Mouse (Mus musculus) midbrain, embryonic 14.5 days (tissue): Measurements from ENCODE around the gene Fam102b. TPM values are rescaled to one million over a fixed set of nuclear protein-coding genes. Genes with fewer than 3 reads are reported as not detected.

Experiments
- ATAC-seq: fragments of 200-750 bp; cut with Nextera tagmentation; 2 replicates; pipeline ENCODE4 v1.8.0; 2017; ENCODE audit warnings: moderate number of reproducible peaks, moderate library complexity; ENCODE audit not compliant: low FRiP score, low TSS enrichment
- DNase-seq: peaks from one replicate; pipeline ENCODE4 v3.0.0-alpha.2; 2015
- H3K27ac ChIP-seq: fragments of 300-500 bp; sonication (generic); replicated peaks from 2 replicates; pipeline ENCODE4 v1.5.1; 2014; ENCODE audit warnings: mild to moderate bottlenecking, low read depth, low read length, moderate library complexity
- H3K27me3 ChIP-seq: fragments of 300-500 bp; sonication (generic); 2 replicates; pipeline ENCODE4 v1.6.1; 2014; ENCODE audit warnings: low read length, control low read depth, mixed read lengths; ENCODE audit not compliant: control insufficient read depth, insufficient read depth
- H3K36me3 ChIP-seq: fragments of 300-500 bp; sonication (generic); 2 replicates; pipeline ENCODE4 v1.6.1; 2014; ENCODE audit warnings: low read length, control low read depth; ENCODE audit not compliant: control insufficient read depth, insufficient read depth
- H3K4me1 ChIP-seq: fragments of 300-500 bp; sonication (generic); 2 replicates; pipeline ENCODE4 v1.6.1; 2014; ENCODE audit warnings: mild to moderate bottlenecking, antibody characterized with exemption, low read length, control low read depth; ENCODE audit not compliant: control insufficient read depth, insufficient read depth
- H3K4me2 ChIP-seq: fragments of 300-500 bp; sonication (generic); 2 replicates; pipeline ENCODE4 v1.6.1; 2014; ENCODE audit warnings: mild to moderate bottlenecking, low read length, moderate library complexity
- H3K4me3 ChIP-seq: fragments of 300-500 bp; sonication (generic); replicated peaks from 2 replicates; pipeline ENCODE4 v1.5.1; 2014; ENCODE audit warnings: low read depth, low read length
- H3K9ac ChIP-seq: fragments of 300-500 bp; sonication (generic); replicated peaks from 2 replicates; pipeline ENCODE4 v1.6.1; 2014; ENCODE audit warnings: mild to moderate bottlenecking, low read length, moderate library complexity
- H3K9me3 ChIP-seq: fragments of 300-500 bp; sonication (generic); 2 replicates; pipeline ENCODE4 v1.6.1; 2016; ENCODE audit warnings: low read length, control low read depth, mixed read lengths; ENCODE audit not compliant: control insufficient read depth
- WGBS: fragments of 180-500 bp; shearing (Covaris S2); extraction: QIAGEN DNeasy Blood & Tissue Kit; methylation state at CpG from one replicate; pipeline ENCODE4 v1.1.7; 2014; 5-methylcytosine and 5-hydroxymethylcytosine counted together
- polyA plus RNA-seq: library from polyadenylated mRNA; unstranded; fragments of >200 nt; fragmentation: Nextera tagmentation; extraction: Ambion mirVana; gene quantifications from 2 replicates; pipeline ENCODE4 v1.2.1, GENCODE M21; 2014

Gene Fam102b
- polyA plus RNA-seq, 1 experiment from 2014 or later = 19.6 TPM

DNA sequence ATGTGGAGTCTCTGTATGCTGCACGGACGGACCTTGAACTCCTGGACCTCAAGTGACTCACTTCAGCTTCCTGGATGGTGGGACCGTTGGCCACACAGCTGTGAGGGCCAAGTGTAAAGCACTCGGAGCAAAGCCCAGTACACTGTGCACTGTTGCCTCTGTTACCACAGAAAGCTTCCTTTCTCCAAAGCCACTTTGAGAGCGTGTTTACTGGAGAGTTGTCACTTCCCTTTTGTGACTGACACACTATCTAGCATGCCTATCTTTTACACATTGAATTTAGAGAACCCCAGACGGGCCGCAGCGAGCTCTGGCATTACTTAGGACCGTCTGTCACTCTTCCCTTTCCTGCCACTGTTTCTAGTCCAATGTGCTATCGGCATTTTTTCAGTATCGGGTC is 30.1 kb downstream of the Fam102b start:
- Histone ChIP-seq H3K27ac (no peak overlapping the region), H3K9ac (no peak overlapping the region), H3K4me2 (no peak overlapping the region), H3K9me3 (no peaks in the 10 kb centered on the region), H3K36me3 (peaks cover 13% of the 10 kb centered on the region), H3K27me3 (no peaks in the 10 kb centered on the region), H3K4me3 (no peak overlapping the region), H3K4me1 (no peaks in the 10 kb centered on the region)
- no peak for ATAC-seq
- no peak for DNase-seq
- WGBS = 91% methylated on average over 11 of the region's 11 CpGs

DNA sequence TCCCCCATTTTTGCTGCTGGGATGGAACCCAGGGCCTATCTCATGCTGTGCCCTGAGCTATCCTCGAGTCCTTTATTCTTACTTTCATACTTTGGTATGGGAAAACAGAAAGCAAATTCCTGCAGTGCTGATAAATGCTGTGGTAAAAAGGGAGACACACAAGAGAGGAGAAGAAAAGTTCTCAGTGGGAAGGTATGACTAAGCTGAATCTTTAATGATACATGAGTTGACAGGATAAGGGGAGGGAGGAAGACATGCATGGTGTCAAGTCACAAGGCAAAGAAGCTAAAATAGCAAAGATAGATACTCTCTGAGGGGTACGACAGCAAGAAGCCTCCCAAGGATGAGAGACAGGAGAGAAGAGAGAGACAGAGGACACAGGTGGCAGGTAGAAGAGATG is 32.0 kb downstream of the Fam102b start:
- ATAC-seq (no peak), DNase-seq (no peak)
- 92% methylated on average over 2 of the region's 2 CpGs for WGBS
- H3K4me2 ChIP-seq = no peak overlapping the region
- H3K9ac ChIP-seq = no peak overlapping the region
- no peaks in the 10 kb centered on the region for H3K27me3 ChIP-seq
- H3K27ac ChIP-seq = no peak overlapping the region
- no peaks in the 10 kb centered on the region for H3K9me3 ChIP-seq
- H3K4me3 ChIP-seq = no peak overlapping the region
- H3K4me1 ChIP-seq = no peaks in the 10 kb centered on the region
- peaks cover 22% of the 10 kb centered on the region; the same call in 1 of the 2 replicates for H3K36me3 ChIP-seq

DNA sequence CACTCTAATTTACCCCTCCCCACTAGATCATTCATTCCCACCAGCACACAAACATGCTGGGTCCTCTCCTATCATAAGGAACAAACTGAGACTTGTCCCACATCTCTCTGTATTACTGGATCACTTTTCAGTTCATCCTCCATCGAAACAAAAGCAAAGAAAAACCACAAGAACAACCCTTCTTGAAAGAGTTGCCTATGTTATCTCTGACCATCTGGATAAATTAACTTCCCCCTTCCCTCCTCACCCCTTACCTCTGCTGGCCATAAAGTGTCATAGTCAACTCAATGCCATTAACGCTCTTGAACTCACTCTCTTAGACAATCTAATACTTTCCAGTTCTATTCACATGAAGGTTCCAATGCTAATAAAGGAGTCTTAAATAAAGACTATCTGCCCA is 32.9 kb downstream of the Fam102b start:
- H3K4me1 ChIP-seq = no peaks in the 10 kb centered on the region
- no peak for ATAC-seq
- no peaks in the 10 kb centered on the region for H3K27me3 ChIP-seq
- H3K4me3 ChIP-seq = no peak overlapping the region
- WGBS = 98% methylated on average over 2 of the region's 2 CpGs
- peaks cover 24% of the 10 kb centered on the region; the same call in 1 of the 2 replicates for H3K36me3 ChIP-seq
- DNase-seq = no peak
- H3K9me3 ChIP-seq = no peaks in the 10 kb centered on the region
- H3K27ac ChIP-seq = no peak overlapping the region
- H3K9ac ChIP-seq = no peak overlapping the region
- H3K4me2 ChIP-seq = no peak overlapping the region

- ATAC-seq (no peak), DNase-seq (no peak)
- H3K4me3 ChIP-seq = no peak overlapping the region
- no peaks in the 10 kb centered on the region for H3K27me3 ChIP-seq
- no peak overlapping the region for H3K4me2 ChIP-seq
- WGBS = 93% methylated on average over 9 of the region's 9 CpGs
- H3K27ac ChIP-seq = no peak overlapping the region
- H3K9me3 ChIP-seq = no peaks in the 10 kb centered on the region
- peaks cover 24% of the 10 kb centered on the region; the same call in 1 of the 2 replicates for H3K36me3 ChIP-seq
- H3K4me1 ChIP-seq = peaks cover 6% of the 10 kb centered on the region; the same call in 1 of the 2 replicates
- H3K9ac ChIP-seq = no peak overlapping the region
Measured at GRCm38 (mm10) chr3:108989971-108990548, 37.3 kb downstream of the Fam102b start.

DNA sequence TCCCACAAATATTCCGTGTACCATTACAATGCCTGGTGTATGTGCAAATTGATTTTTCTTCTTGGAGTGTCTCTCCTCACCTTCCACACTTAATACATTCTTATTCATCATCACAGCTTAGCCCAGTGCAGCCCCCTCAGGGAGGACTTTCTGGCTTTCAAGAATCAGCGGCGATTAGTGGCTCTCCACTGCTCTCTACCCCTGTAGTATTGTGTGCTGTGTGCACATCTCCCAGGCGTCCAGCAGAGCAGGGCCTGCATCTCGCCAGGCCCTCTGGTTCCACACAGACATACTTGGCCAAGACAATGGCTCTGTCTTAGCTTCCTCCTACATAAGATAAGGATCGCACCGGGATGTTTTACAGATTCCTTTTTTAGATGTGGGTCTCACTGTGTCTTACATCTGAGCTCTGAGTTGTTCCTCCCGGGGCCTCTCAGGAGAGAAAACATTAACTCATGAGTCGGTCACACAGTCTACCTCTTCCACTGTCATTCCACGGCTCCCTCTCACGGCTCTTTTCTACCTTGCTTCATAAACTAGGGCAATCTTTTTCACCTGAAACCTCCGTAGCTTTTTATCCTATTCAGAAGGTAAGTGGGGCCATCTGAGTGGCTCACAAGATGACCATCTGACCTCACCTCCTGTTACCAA is 40.3 kb downstream of the Fam102b start:
- DNase-seq = peak; percentile 58
- Histone ChIP-seq H3K36me3 (peaks cover 32% of the 10 kb centered on the region), H3K27me3 (no peaks in the 10 kb centered on the region), H3K9ac (0 out of 2 replicates have a peak overlapping the region, but pooled peaks have one; percentile 23), H3K9me3 (no peaks in the 10 kb centered on the region), H3K4me2 (no peak overlapping the region), H3K4me1 (peaks cover 6% of the 10 kb centered on the region; the same call in 1 of the 2 replicates), H3K4me3 (no peak overlapping the region), H3K27ac (peak overlapping the region; percentile 71)
- 40% methylated on average over 12 of the region's 12 CpGs for WGBS
- peak; percentile 67 for ATAC-seq

GRCm38 (mm10) chr3:108986534-108986933 is 40.9 kb downstream of the Fam102b start:
- H3K4me1 ChIP-seq = peaks cover 6% of the 10 kb centered on the region; the same call in 1 of the 2 replicates
- peak overlapping the region; percentile 71 for H3K27ac ChIP-seq
- H3K9me3 ChIP-seq = no peaks in the 10 kb centered on the region
- peaks cover 30% of the 10 kb centered on the region for H3K36me3 ChIP-seq
- H3K9ac ChIP-seq = no peak overlapping the region
- H3K4me3 ChIP-seq = no peak overlapping the region
- DNase-seq (peak; percentile 74), ATAC-seq (peak; percentile 57; the same call in 1 of the 2 replicates)
- no peak overlapping the region for H3K4me2 ChIP-seq
- H3K27me3 ChIP-seq = no peaks in the 10 kb centered on the region
- WGBS = 58% methylated on average over 1 of the region's 1 CpGs

DNA sequence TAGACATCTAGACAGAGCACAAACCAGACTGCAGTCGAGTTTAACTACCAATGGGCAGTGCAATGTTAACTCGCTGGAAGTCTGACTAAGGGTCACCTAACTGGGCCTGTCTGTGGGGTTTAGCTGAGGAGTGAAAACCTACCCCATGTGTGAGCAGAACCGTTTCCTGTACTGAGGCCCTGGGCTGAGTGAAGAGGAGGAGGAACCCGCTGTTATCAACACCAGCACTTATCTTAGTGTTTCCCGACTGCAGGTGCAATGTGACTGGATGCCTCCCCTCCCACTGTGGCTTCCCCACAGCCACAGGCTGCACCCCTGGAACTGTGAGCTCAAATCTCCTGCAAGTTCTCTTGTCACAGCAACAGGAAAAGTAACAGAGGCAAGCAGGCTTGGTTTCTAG is 43.4 kb downstream of the Fam102b start:
- Histone ChIP-seq H3K4me3 (no peak overlapping the region), H3K9me3 (no peaks in the 10 kb centered on the region), H3K27ac (no peak overlapping the region), H3K9ac (no peak overlapping the region), H3K27me3 (no peaks in the 10 kb centered on the region), H3K4me1 (peaks cover 6% of the 10 kb centered on the region; the same call in 1 of the 2 replicates), H3K36me3 (peaks cover 32% of the 10 kb centered on the region), H3K4me2 (no peak overlapping the region)
- ATAC-seq (no peak), DNase-seq (no peak)
- whole genome bisulfite sequencing = 80% methylated on average over 5 of the region's 5 CpGs

- H3K36me3 ChIP-seq = peaks cover 48% of the 10 kb centered on the region
- H3K4me1 ChIP-seq = no peaks in the 10 kb centered on the region
- H3K4me3 ChIP-seq = no peak overlapping the region
- no peaks in the 10 kb centered on the region for H3K27me3 ChIP-seq
- no peak overlapping the region for H3K9ac ChIP-seq
- DNase-seq (no peak), ATAC-seq (no peak)
- H3K4me2 ChIP-seq = no peak overlapping the region
- WGBS = 84% methylated on average over 6 of the region's 6 CpGs
- H3K9me3 ChIP-seq = no peaks in the 10 kb centered on the region
- no peak overlapping the region for H3K27ac ChIP-seq
Measured at GRCm38 (mm10) chr3:108981946-108982345, 45.5 kb downstream of the Fam102b start.
